ENCODE assay signal across 19 mouse cellular contexts in genomic region chr8:34385806-34386439, GRCm38 (mm10).
DNase-seq lines count a peak whose midpoint lies in the region; ATAC-seq lines count a peak whose summit lies in the region.
"Had no signal": no experiment of that assay in that cellular context is flagged by ENCODE, and none has a peak within 500 bp of the region (broad histone marks: within the 10 kb centered on the region; RNA-seq: fewer than 3 reads in every experiment).

No protein-coding gene starts in this region.

- no peak overlapping the region for H3K4me2 ChIP-seq in forebrain, embryonic 13.5 days
- H3K4me2 ChIP-seq in forebrain, embryonic 11.5 days (ENCODE audit: low read depth, low read length, severe bottlenecking) = no peak overlapping the region
- H3K4me2 ChIP-seq in hindbrain, embryonic 12.5 days (replicated peaks) = no peak overlapping the region
- no peak overlapping the region for H3K4me2 ChIP-seq in kidney, embryonic 16.5 days (replicated peaks; ENCODE audit: low read depth, low read length)
- H3K4me2 ChIP-seq in liver, embryonic 12.5 days = no peak overlapping the region
- H3K4me2 ChIP-seq: limb, embryonic 13.5 days; stomach, embryonic 15.5 days had no signal

- H3K9me3 ChIP-seq in forebrain, embryonic 13.5 days (replicated peaks) = no peaks in the 10 kb centered on the region
- H3K9me3 ChIP-seq in forebrain, embryonic 11.5 days (ENCODE audit: control insufficient read depth, low read length) = no peaks in the 10 kb centered on the region
- no peaks in the 10 kb centered on the region for H3K9me3 ChIP-seq in hindbrain, embryonic 12.5 days (replicated peaks)
- H3K9me3 ChIP-seq in kidney, embryonic 16.5 days (ENCODE audit: low read length) = no peaks in the 10 kb centered on the region
- H3K9me3 ChIP-seq in liver, embryonic 12.5 days (replicated peaks) = no peaks in the 10 kb centered on the region
- H3K9me3 ChIP-seq: heart, embryonic 10.5 days; limb, embryonic 13.5 days; stomach, embryonic 15.5 days had no signal

- DNase-seq in forebrain, embryonic 11.5 days (ENCODE audit: low spot score) = no peak
- DNase-seq in right cerebral cortex, postnatal 10 days (ENCODE audit: low spot score in 2 of 2) = peak; percentile 59 to 66
- DNase-seq in right cerebral cortex, adult 2 months (ENCODE audit: low spot score in 2 of 2) = no peak
- peak; percentile 13 for DNase-seq in retina, embryonic 14.5 days (ENCODE audit: low spot score)
- DNase-seq: adrenal gland, postnatal 36 days; cerebellum, adult 11 months; heart, postnatal 4 days; kidney, adult 9 months; lung, adult 2 months; thymus, postnatal 4 days had no signal

- no peak overlapping the region for H3K4me3 ChIP-seq in forebrain, embryonic 13.5 days
- H3K4me3 ChIP-seq in forebrain, embryonic 11.5 days (ENCODE audit: low read depth, low read length) = no peak overlapping the region
- H3K4me3 ChIP-seq in hindbrain, embryonic 12.5 days = no peak overlapping the region
- no peak overlapping the region for H3K4me3 ChIP-seq in kidney, embryonic 16.5 days (ENCODE audit: low read length)
- no peak overlapping the region for H3K4me3 ChIP-seq in liver, embryonic 12.5 days
- H3K4me3 ChIP-seq: heart, embryonic 10.5 days; layer of hippocampus, adult 2 months; limb, embryonic 13.5 days; stomach, embryonic 15.5 days had no signal

- H3K36me3 ChIP-seq in forebrain, embryonic 13.5 days (ENCODE audit: poor library complexity, severe bottlenecking) = no peaks in the 10 kb centered on the region
- H3K36me3 ChIP-seq in forebrain, embryonic 11.5 days (ENCODE audit: control insufficient read depth, insufficient read depth, low read length) = no peaks in the 10 kb centered on the region
- H3K36me3 ChIP-seq in hindbrain, embryonic 12.5 days = no peaks in the 10 kb centered on the region
- no peaks in the 10 kb centered on the region for H3K36me3 ChIP-seq in kidney, embryonic 16.5 days (ENCODE audit: insufficient read depth, low read length)
- H3K36me3 ChIP-seq in liver, embryonic 12.5 days = no peaks in the 10 kb centered on the region
- H3K36me3 ChIP-seq: G1E; heart, embryonic 10.5 days; limb, embryonic 13.5 days; stomach, embryonic 15.5 days had no signal

- H3K4me1 ChIP-seq in forebrain, embryonic 13.5 days = peaks cover 14% of the 10 kb centered on the region
- no peaks in the 10 kb centered on the region for H3K4me1 ChIP-seq in forebrain, embryonic 11.5 days (replicated peaks; ENCODE audit: control insufficient read depth, insufficient read depth, low read length)
- peaks cover 6% of the 10 kb centered on the region; the same call in 1 of the 2 replicates for H3K4me1 ChIP-seq in hindbrain, embryonic 12.5 days
- H3K4me1 ChIP-seq in kidney, embryonic 16.5 days (ENCODE audit: insufficient read depth, low read length) = no peaks in the 10 kb centered on the region
- H3K4me1 ChIP-seq in liver, embryonic 12.5 days = no peaks in the 10 kb centered on the region
- H3K4me1 ChIP-seq: heart, embryonic 10.5 days; stomach, embryonic 15.5 days had no signal

- no peaks in the 10 kb centered on the region for H3K27me3 ChIP-seq in forebrain, embryonic 13.5 days
- no peaks in the 10 kb centered on the region for H3K27me3 ChIP-seq in forebrain, embryonic 11.5 days (ENCODE audit: control insufficient read depth, insufficient read depth, low read length)
- peaks cover 5% of the 10 kb centered on the region; the same call in 1 of the 2 replicates for H3K27me3 ChIP-seq in hindbrain, embryonic 12.5 days
- no peaks in the 10 kb centered on the region for H3K27me3 ChIP-seq in kidney, embryonic 16.5 days (ENCODE audit: insufficient read depth, low read length)
- H3K27me3 ChIP-seq in liver, embryonic 12.5 days (replicated peaks) = no peaks in the 10 kb centered on the region
- H3K27me3 ChIP-seq: stomach, embryonic 15.5 days had no signal

- H3K27ac ChIP-seq in forebrain, embryonic 13.5 days = no peak overlapping the region
- no peak overlapping the region for H3K27ac ChIP-seq in forebrain, embryonic 11.5 days (ENCODE audit: low read depth, low read length)
- no peak overlapping the region for H3K27ac ChIP-seq in hindbrain, embryonic 12.5 days
- H3K27ac ChIP-seq in kidney, embryonic 16.5 days (ENCODE audit: low read length) = no peak overlapping the region
- no peak overlapping the region for H3K27ac ChIP-seq in liver, embryonic 12.5 days
- H3K27ac ChIP-seq: heart, embryonic 10.5 days; layer of hippocampus, adult 2 months; limb, embryonic 13.5 days; stomach, embryonic 15.5 days had no signal

- H3K9ac ChIP-seq in forebrain, embryonic 13.5 days = no peak overlapping the region
- H3K9ac ChIP-seq in forebrain, embryonic 11.5 days (ENCODE audit: low read length) = no peak overlapping the region
- H3K9ac ChIP-seq in hindbrain, embryonic 12.5 days = no peak overlapping the region
- H3K9ac ChIP-seq in kidney, embryonic 16.5 days (replicated peaks; ENCODE audit: low read length) = no peak overlapping the region
- no peak overlapping the region for H3K9ac ChIP-seq in liver, embryonic 12.5 days
- H3K9ac ChIP-seq: limb, embryonic 13.5 days; stomach, embryonic 15.5 days had no signal

- peak; percentile 62 for ATAC-seq in forebrain, embryonic 13.5 days
- ATAC-seq in forebrain, embryonic 11.5 days (replicated peaks; ENCODE audit: low FRiP score) = no peak
- peak; percentile 75 for ATAC-seq in hindbrain, embryonic 12.5 days (ENCODE audit: low FRiP score)
- no peak for ATAC-seq in kidney, embryonic 16.5 days (ENCODE audit: low FRiP score, low TSS enrichment)
- ATAC-seq in liver, embryonic 12.5 days = no peak

- 40% methylated on average over 10 of the region's 10 CpGs for WGBS in forebrain, embryonic 13.5 days
- WGBS in forebrain, embryonic 11.5 days = 65% methylated on average over 10 of the region's 10 CpGs
- WGBS in hindbrain, embryonic 12.5 days = 47% methylated on average over 10 of the region's 10 CpGs
- 82% methylated on average over 10 of the region's 10 CpGs for WGBS in kidney, embryonic 16.5 days
- 69% methylated on average over 10 of the region's 10 CpGs for WGBS in liver, embryonic 12.5 days (ENCODE audit: insufficient replicate concordance)

Comparison
In these comparisons a context has a peak if more than half of its experiments do, and no peak if none do; other contexts are left out.
1. ATAC-seq: peak in forebrain, embryonic 13.5 days (single experiment) and hindbrain, embryonic 12.5 days (single experiment); none in forebrain, embryonic 11.5 days (single experiment), kidney, embryonic 16.5 days (single experiment) and liver, embryonic 12.5 days (single experiment).
2. DNase-seq: peak in right cerebral cortex, postnatal 10 days (2 of 2) and retina, embryonic 14.5 days (single experiment); none in forebrain, embryonic 11.5 days (single experiment) and right cerebral cortex, adult 2 months (0 of 2).